Mouse (Mus musculus): ENCODE results near the gene Tiam2. TPM values are rescaled to one million over a fixed set of nuclear protein-coding genes. Genes with fewer than 3 reads are reported as not detected.
A peak's percentile ranks its signal among the peaks of the same experiment; 100 is the strongest.

The Tiam2 gene
- polyA plus RNA-seq, 1 experiment, result 2.5 TPM

DNA sequence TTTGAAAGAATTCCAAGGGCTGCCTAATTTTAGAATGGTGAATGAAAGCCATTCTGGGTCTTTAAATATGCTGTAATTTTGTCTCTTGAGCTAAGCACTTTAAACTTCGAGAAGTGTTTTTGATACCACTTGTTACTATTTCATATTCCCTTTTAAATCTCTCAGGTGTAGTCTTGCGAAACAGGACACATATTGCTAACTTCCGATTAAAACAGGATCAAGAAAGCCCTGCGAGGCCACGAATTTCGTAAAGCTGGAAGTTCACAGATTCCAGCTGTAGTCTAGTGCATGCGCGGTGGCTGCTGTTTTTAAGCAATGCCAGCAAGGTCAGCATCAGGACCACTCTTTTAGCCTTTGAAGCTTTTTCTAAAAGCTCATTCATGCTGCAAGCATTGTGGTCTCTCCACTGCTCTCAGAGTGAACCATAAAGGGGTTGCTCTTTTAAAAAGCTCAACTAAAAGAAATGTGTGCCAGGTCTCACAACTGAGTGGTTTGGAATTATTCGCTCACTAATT lies 232.0 kb downstream of the Tiam2 start:
- no peaks in the 10 kb centered on the region for H3K27me3 ChIP-seq (ENCODE audit: control insufficient read depth, insufficient read depth, low read length, poor library complexity, severe bottlenecking)
- no peak for TF ChIP-seq POLR2A (IDR thresholded peaks at IDR 0.05; ENCODE audit: insufficient read depth, low read length)
- TF ChIP-seq CTCF (IDR thresholded peaks at IDR 0.05; ENCODE audit: low read depth, low read length), result no peak
- no peak for TF ChIP-seq EP300 (IDR thresholded peaks at IDR 0.05; ENCODE audit: insufficient read depth, low read depth, low read length)
- no peaks in the 10 kb centered on the region for H3K36me3 ChIP-seq (ENCODE audit: control insufficient read depth, insufficient read depth, low read length, poor library complexity, severe bottlenecking)
- 0 out of 2 replicates have a peak overlapping the region, but pooled peaks have one; percentile 21 for H3K27ac ChIP-seq (ENCODE audit: insufficient read depth, low read length)
- H3K9ac ChIP-seq (ENCODE audit: low read depth, poor library complexity, severe bottlenecking), result peak overlapping the region; percentile 62
- H3K4me3 ChIP-seq (ENCODE audit: low read depth, low read length), result peak overlapping the region; percentile 40; the same call in 1 of the 2 replicates
- H3K4me1 ChIP-seq (ENCODE audit: control insufficient read depth, insufficient read depth, low read length), result no peaks in the 10 kb centered on the region
- no peaks in the 10 kb centered on the region for H3K9me3 ChIP-seq (replicated peaks; ENCODE audit: control insufficient read depth, insufficient read depth, low read length, poor library complexity, severe bottlenecking)

DNA sequence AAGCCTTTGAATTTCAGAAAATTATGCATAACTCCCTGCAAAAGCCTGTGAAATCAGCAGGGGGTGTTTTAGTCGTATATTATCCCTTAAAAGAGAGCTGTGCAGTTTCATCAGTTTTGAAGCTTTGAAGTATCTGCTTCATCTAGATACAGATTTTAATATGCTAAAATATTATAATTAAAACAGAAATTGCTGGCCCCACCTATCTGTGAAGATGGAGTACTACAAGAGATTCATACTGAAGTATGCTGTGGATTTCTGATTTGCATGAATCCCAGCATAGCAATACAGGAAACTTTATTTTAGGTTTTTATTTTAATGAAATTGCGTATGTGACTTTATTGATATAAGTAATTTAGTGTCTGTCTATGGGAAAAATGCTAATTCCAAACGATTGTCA lies 234.2 kb downstream of the Tiam2 start:
- Histone ChIP-seq H3K27ac (ENCODE audit: insufficient read depth, low read length) (no peak overlapping the region), H3K4me1 (ENCODE audit: control insufficient read depth, insufficient read depth, low read length) (no peaks in the 10 kb centered on the region), H3K9ac (ENCODE audit: low read depth, poor library complexity, severe bottlenecking) (no peak overlapping the region), H3K27me3 (ENCODE audit: control insufficient read depth, insufficient read depth, low read length, poor library complexity, severe bottlenecking) (no peaks in the 10 kb centered on the region), H3K9me3 (replicated peaks; ENCODE audit: control insufficient read depth, insufficient read depth, low read length, poor library complexity, severe bottlenecking) (no peaks in the 10 kb centered on the region), H3K4me3 (ENCODE audit: low read depth, low read length) (no peak overlapping the region), H3K36me3 (ENCODE audit: control insufficient read depth, insufficient read depth, low read length, poor library complexity, severe bottlenecking) (no peaks in the 10 kb centered on the region)
- TF ChIP-seq CTCF (IDR thresholded peaks at IDR 0.05; ENCODE audit: low read depth, low read length) (no peak), POLR2A (IDR thresholded peaks at IDR 0.05; ENCODE audit: insufficient read depth, low read length) (no peak), EP300 (IDR thresholded peaks at IDR 0.05; ENCODE audit: insufficient read depth, low read depth, low read length) (no peak)

DNA sequence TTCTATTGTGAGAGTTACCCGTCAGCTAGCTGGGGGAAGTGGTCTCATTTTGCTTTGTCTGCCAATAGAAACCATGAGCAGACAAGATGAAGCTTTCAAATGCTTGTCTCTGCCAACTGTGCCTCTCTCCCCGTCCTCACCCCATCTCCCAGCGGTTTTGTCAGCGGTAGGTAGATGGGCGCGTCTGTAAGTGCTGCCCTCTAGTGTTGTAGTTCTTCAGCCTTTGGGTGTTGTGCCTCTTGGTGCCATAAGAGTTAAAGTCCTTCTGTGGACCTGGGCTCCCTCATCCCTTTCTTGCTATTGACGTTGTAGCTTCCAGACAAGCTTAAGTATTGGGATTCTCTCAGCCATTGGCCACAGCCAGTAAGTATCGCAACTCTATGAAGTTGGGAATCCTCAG lies 236.0 kb downstream of the Tiam2 start:
- Histone ChIP-seq H3K36me3 (ENCODE audit: control insufficient read depth, insufficient read depth, low read length, poor library complexity, severe bottlenecking) (no peaks in the 10 kb centered on the region), H3K9ac (ENCODE audit: low read depth, poor library complexity, severe bottlenecking) (no peak overlapping the region), H3K4me3 (ENCODE audit: low read depth, low read length) (no peak overlapping the region), H3K27me3 (ENCODE audit: control insufficient read depth, insufficient read depth, low read length, poor library complexity, severe bottlenecking) (no peaks in the 10 kb centered on the region), H3K27ac (ENCODE audit: insufficient read depth, low read length) (no peak overlapping the region), H3K9me3 (replicated peaks; ENCODE audit: control insufficient read depth, insufficient read depth, low read length, poor library complexity, severe bottlenecking) (no peaks in the 10 kb centered on the region), H3K4me1 (ENCODE audit: control insufficient read depth, insufficient read depth, low read length) (no peaks in the 10 kb centered on the region)
- no peak for TF ChIP-seq POLR2A (IDR thresholded peaks at IDR 0.05; ENCODE audit: insufficient read depth, low read length)
- peak; percentile 68 for TF ChIP-seq CTCF (IDR thresholded peaks at IDR 0.05; ENCODE audit: low read depth, low read length)

DNA sequence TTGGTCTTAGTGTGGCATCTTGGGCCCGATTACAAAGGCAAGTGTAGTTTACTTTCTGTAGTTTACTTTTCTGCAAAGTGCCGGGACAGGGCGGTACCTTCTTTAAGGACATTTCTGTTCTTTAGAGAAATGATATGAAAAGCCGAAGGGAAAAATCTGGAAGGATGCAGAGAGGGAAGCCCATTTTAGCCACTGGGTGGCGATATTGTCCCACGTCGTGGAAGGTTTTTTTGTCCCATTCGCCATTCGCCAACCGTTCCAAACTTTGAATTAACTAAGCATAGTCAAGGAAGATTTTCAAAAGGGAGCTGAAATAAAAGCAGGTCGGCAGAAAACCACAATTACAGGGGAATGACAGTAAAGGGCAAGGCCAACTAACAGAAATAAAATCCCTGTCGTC lies 244.5 kb downstream of the Tiam2 start:
- no peak for TF ChIP-seq EP300 (IDR thresholded peaks at IDR 0.05; ENCODE audit: insufficient read depth, low read depth, low read length)
- peak; percentile 59 for TF ChIP-seq CTCF (IDR thresholded peaks at IDR 0.05; ENCODE audit: low read depth, low read length)
- Histone ChIP-seq H3K9ac (ENCODE audit: low read depth, poor library complexity, severe bottlenecking) (no peak overlapping the region), H3K36me3 (ENCODE audit: control insufficient read depth, insufficient read depth, low read length, poor library complexity, severe bottlenecking) (no peaks in the 10 kb centered on the region), H3K4me1 (ENCODE audit: control insufficient read depth, insufficient read depth, low read length) (no peaks in the 10 kb centered on the region), H3K9me3 (replicated peaks; ENCODE audit: control insufficient read depth, insufficient read depth, low read length, poor library complexity, severe bottlenecking) (no peaks in the 10 kb centered on the region), H3K27me3 (ENCODE audit: control insufficient read depth, insufficient read depth, low read length, poor library complexity, severe bottlenecking) (no peaks in the 10 kb centered on the region), H3K4me3 (ENCODE audit: low read depth, low read length) (no peak overlapping the region), H3K27ac (ENCODE audit: insufficient read depth, low read length) (no peak overlapping the region)

Other genes starting within 250 kb of the Tiam2 start
- gene Scaf8, start 211.6 kb upstream of the Tiam2 start, polyA plus RNA-seq (2011; ENCODE audit: insufficient read depth, insufficient read length, low read depth, missing spikeins), result 51.5 and 55.0 TPM in 2 replicates
- gene Cldn20, start 206.0 kb downstream of the Tiam2 start, polyA plus RNA-seq (2011; ENCODE audit: insufficient read depth, insufficient read length, low read depth, missing spikeins), result not detected in 2 replicates
- 35.6 and 39.6 TPM in 2 replicates for gene Tfb1m, start 231.2 kb downstream of the Tiam2 start, polyA plus RNA-seq (2011; ENCODE audit: insufficient read depth, insufficient read length, low read depth, missing spikeins)